Mouse (Mus musculus) lung, postnatal 0 days (tissue): ENCODE data around the gene Gm45753. TPM values are rescaled to one million over a fixed set of nuclear protein-coding genes. Genes with fewer than 3 reads are reported as not detected.

Experiments used
- ATAC-seq: fragments of 200-750 bp; cut with Nextera tagmentation; 2 replicates; pipeline ENCODE4 v1.8.0; 2017; ENCODE audit warnings: moderate library complexity
- DNase-seq: peaks from one replicate; pipeline ENCODE4 v3.0.0-alpha.2; 2016; ENCODE audit warnings: low spot score
- H3K27ac ChIP-seq: fragments of 300-500 bp; sonication (generic); 2 replicates; pipeline ENCODE4 v1.5.1; 2014; ENCODE audit warnings: antibody characterized with exemption, mild to moderate bottlenecking, low read length, mixed read lengths
- H3K27me3 ChIP-seq: fragments of 300-500 bp; sonication (generic); replicated peaks from 2 replicates; pipeline ENCODE4 v1.6.1; 2014; ENCODE audit warnings: low read length, mixed read lengths; ENCODE audit not compliant: insufficient read depth
- H3K36me3 ChIP-seq: fragments of 300-500 bp; sonication (generic); 2 replicates; pipeline ENCODE4 v1.6.1; 2014; ENCODE audit warnings: low read length, mixed read lengths; ENCODE audit not compliant: insufficient read depth
- H3K4me1 ChIP-seq: fragments of 300-500 bp; sonication (generic); 2 replicates; pipeline ENCODE4 v1.6.1; 2014; ENCODE audit warnings: antibody characterized with exemption, low read depth, low read length, mixed read lengths; ENCODE audit not compliant: insufficient read depth
- H3K4me2 ChIP-seq: fragments of 300-500 bp; sonication (generic); replicated peaks from 2 replicates; pipeline ENCODE4 v1.6.1; 2014; ENCODE audit warnings: low read depth, mild to moderate bottlenecking, low read length, moderate library complexity, mixed read lengths
- H3K4me3 ChIP-seq: fragments of 300-500 bp; sonication (generic); 2 replicates; pipeline ENCODE4 v1.5.1; 2014; ENCODE audit warnings: low read depth, low read length
- H3K9ac ChIP-seq: fragments of 300-500 bp; sonication (generic); replicated peaks from 2 replicates; pipeline ENCODE4 v1.6.1; 2014; ENCODE audit warnings: low read depth, mild to moderate bottlenecking
- H3K9me3 ChIP-seq: fragments of 300-500 bp; sonication (generic); 2 replicates; pipeline ENCODE4 v1.6.1; 2016; ENCODE audit warnings: low read length, mixed read lengths
- CTCF ChIP-seq: IDR thresholded peaks from 2 replicates; pipeline ENCODE4 v1.5.1; 2016; ENCODE audit warnings: antibody characterized with exemption, mild to moderate bottlenecking
- EP300 ChIP-seq: IDR thresholded peaks from 2 replicates; pipeline ENCODE4 v1.6.1; 2016; ENCODE audit warnings: antibody characterized with exemption, mild to moderate bottlenecking, control low read depth
- WGBS: fragments of 180-500 bp; shearing (Covaris S2); extraction: QIAGEN DNeasy Blood & Tissue Kit; methylation state at CpG from one replicate; pipeline ENCODE4 v1.1.7; 2014; 5-methylcytosine and 5-hydroxymethylcytosine counted together
- polyA plus RNA-seq: library from polyadenylated mRNA; unstranded; fragments of >200 nt; fragmentation: Nextera tagmentation; extraction: Ambion mirVana; gene quantifications from 2 replicates; pipeline ENCODE4 v1.2.1, GENCODE M21; 2015

The Gm45753 gene
- polyA plus RNA-seq, 1 experiment from 2014 or later: 0.05 TPM

DNA sequence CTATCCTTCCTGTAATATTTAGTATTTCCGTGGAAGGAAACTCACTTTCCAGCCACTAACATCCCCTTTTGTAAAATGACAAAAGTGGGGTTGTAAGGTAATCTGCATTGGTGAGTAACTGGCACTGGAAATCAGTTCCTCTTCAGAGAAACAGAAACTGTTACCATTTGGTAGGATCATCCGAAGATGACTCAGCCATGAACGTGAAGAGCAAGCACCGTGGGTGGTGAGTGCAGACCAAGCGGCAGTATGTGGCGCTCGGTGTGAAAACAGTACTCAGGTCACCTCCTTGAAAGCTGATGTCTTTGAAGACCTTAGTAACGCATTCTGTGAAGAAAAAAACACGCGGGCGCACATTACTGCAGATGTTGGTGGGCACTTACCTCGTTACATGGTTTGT, 53.2 kb downstream of the Gm45753 start:
- H3K4me3 ChIP-seq: no peak overlapping the region
- ATAC-seq: no peak
- H3K4me2 ChIP-seq: no peak overlapping the region
- H3K27ac ChIP-seq: no peak overlapping the region
- no peak for TF ChIP-seq EP300
- H3K36me3 ChIP-seq: no peaks in the 10 kb centered on the region
- WGBS: 84% methylated on average over 12 of the region's 12 CpGs
- no peaks in the 10 kb centered on the region for H3K27me3 ChIP-seq
- H3K9me3 ChIP-seq: no peaks in the 10 kb centered on the region
- H3K4me1 ChIP-seq: no peaks in the 10 kb centered on the region
- DNase-seq: no peak
- H3K9ac ChIP-seq: no peak overlapping the region

DNA sequence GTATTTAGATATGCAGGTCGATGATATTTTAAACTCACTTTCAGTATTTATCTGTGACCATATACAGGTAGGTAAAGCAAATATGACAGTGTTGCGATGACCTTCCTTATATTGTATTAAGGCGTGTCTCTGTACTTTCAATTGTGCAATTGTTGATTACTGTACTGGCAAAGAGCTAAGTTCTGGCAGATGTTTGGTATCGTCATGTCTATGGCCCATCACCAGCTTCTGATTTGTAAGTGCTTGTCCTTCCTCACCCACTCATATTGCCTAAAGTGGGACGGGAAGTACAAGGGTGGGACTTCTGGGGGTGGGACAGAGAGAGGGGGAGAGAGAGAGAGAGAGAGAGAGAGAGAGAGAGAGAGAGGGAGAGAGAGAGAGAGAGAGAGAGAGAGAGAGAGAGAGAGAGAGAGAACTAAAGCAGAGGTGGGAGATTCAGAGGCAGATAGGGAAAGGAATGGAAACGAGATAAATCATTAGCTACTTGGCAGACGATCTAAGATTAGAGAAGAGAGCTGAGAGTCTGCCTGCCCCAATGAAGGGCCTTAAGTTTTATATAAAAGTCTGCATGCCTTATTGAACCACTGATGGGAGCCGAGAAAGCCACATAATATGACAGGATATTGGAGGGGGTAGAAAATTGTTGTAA, 53.9 kb downstream of the Gm45753 start:
- H3K4me1 ChIP-seq: no peaks in the 10 kb centered on the region
- H3K27me3 ChIP-seq: no peaks in the 10 kb centered on the region
- H3K9me3 ChIP-seq: no peaks in the 10 kb centered on the region
- no peak overlapping the region for H3K27ac ChIP-seq
- ATAC-seq (no peak), DNase-seq (peak; percentile 35)
- TF ChIP-seq EP300 (no peak), CTCF (no peak)
- no peak overlapping the region for H3K9ac ChIP-seq
- no peaks in the 10 kb centered on the region for H3K36me3 ChIP-seq
- no peak overlapping the region for H3K4me2 ChIP-seq
- 52% methylated on average over 8 of the region's 8 CpGs for WGBS
- H3K4me3 ChIP-seq: no peak overlapping the region

- ATAC-seq (no peak), DNase-seq (no peak)
- Histone ChIP-seq H3K36me3 (no peaks in the 10 kb centered on the region), H3K4me3 (no peak overlapping the region), H3K9ac (no peak overlapping the region), H3K27me3 (no peaks in the 10 kb centered on the region), H3K9me3 (no peaks in the 10 kb centered on the region), H3K27ac (no peak overlapping the region), H3K4me2 (no peak overlapping the region), H3K4me1 (no peaks in the 10 kb centered on the region)
- 94% methylated on average over 1 of the region's 1 CpGs for WGBS
- TF ChIP-seq EP300 (no peak), CTCF (no peak)
Measured at GRCm38 (mm10) chr8:45253586-45253985, 54.7 kb downstream of the Gm45753 start.

DNA sequence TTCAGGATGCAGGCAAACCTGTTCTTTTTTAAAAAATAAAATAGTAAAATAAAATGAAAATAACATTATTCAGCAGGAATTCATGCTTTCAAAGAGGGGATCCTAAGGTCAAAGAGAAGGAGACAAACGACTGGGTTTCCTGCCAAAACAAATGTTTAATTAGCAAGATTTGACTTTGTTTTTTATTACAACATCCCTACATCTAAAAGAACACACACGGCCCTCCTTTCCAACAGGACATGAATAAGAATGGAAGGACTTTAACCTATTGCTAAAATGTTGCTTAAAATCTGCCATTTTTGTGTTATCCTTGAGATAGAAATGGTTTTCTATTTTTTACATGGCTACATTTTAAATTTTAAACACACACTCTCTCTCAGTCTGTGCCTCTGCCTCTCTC, 55.2 kb downstream of the Gm45753 start:
- H3K4me1 ChIP-seq: no peaks in the 10 kb centered on the region
- H3K36me3 ChIP-seq: no peaks in the 10 kb centered on the region
- H3K4me2 ChIP-seq: no peak overlapping the region
- ATAC-seq: no peak
- no peaks in the 10 kb centered on the region for H3K9me3 ChIP-seq
- no peak for TF ChIP-seq EP300
- TF ChIP-seq CTCF: no peak
- DNase-seq: no peak
- H3K27me3 ChIP-seq: no peaks in the 10 kb centered on the region
- WGBS: 23% methylated on average over 2 of the region's 2 CpGs
- H3K4me3 ChIP-seq: no peak overlapping the region
- no peak overlapping the region for H3K9ac ChIP-seq
- no peak overlapping the region for H3K27ac ChIP-seq

DNA sequence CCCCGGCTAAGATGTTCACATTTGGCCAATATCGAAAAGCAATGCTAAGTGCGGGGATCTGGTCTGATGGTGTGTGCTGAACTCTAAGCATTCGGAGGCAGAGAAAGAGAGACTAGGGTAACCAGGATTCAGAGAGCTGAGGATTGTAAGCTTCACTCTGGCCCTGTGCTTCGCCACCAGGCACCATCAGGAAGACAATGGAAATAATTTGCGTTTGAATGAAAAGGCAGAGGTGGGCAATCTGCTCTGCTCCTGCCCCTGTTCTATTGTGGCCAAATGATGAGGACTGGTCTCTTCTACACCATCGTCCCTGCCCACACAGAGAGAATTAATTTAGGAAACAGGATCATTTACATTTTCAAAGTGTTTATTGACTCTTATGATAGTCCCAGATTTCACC, 62.0 kb downstream of the Gm45753 start:
- Histone ChIP-seq H3K4me1 (no peaks in the 10 kb centered on the region), H3K4me2 (no peak overlapping the region), H3K27me3 (no peaks in the 10 kb centered on the region), H3K9me3 (no peaks in the 10 kb centered on the region), H3K27ac (no peak overlapping the region), H3K36me3 (no peaks in the 10 kb centered on the region), H3K4me3 (no peak overlapping the region), H3K9ac (no peak overlapping the region)
- WGBS: 73% methylated on average over 7 of the region's 7 CpGs
- no peak for DNase-seq
- TF ChIP-seq CTCF: no peak
- no peak for TF ChIP-seq EP300
- ATAC-seq: no peak

DNA sequence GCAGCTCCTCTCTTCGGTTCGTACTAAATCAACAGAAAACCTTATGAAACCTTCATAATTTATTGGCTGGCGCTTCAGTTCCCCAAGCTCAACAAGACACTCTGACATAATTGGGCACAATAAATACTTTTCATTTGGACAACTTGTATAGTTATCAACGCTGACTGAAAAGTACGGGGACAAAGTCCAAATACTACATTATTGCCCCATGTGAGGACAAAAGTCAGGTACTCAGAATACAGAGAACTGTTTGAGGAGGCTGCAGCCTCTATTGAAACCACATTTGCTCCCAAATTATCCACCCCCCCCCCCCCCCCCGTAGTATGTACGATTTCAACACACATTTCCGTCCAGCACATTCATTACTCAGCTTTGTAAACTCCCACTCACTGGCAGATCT, 68.9 kb downstream of the Gm45753 start:
- H3K27ac ChIP-seq: no peak overlapping the region
- H3K27me3 ChIP-seq: no peaks in the 10 kb centered on the region
- DNase-seq (no peak), ATAC-seq (no peak)
- no peak overlapping the region for H3K4me2 ChIP-seq
- 72% methylated on average over 8 of the region's 8 CpGs for WGBS
- H3K36me3 ChIP-seq: no peaks in the 10 kb centered on the region
- H3K4me3 ChIP-seq: no peak overlapping the region
- no peak for TF ChIP-seq EP300
- no peak for TF ChIP-seq CTCF
- no peaks in the 10 kb centered on the region for H3K9me3 ChIP-seq
- no peaks in the 10 kb centered on the region for H3K4me1 ChIP-seq
- no peak overlapping the region for H3K9ac ChIP-seq

DNA sequence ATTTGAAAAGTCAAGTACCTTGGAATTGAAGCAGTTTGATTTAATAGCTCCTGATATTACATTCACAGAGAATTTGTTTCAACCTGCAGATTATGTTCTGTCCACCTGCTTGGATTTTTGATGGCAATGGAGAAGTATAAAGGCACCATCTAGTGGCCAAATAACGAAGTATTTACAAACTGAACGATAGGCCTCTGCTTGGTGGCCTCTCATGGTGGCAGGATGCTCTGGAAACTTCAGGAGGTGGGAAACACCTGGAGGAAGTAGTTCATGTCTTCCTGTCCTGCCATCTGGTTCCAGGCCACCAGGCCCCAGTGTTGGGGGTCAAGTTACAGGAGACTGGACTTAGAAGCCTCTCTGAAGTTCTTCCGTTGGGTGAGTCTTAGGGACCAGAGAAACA, 70.0 kb downstream of the Gm45753 start:
- TF ChIP-seq CTCF (peak; percentile 71), EP300 (no peak)
- H3K4me3 ChIP-seq: no peak overlapping the region
- DNase-seq: peak; percentile 73
- no peak for ATAC-seq
- H3K4me1 ChIP-seq: no peaks in the 10 kb centered on the region
- H3K36me3 ChIP-seq: no peaks in the 10 kb centered on the region
- no peak overlapping the region for H3K9ac ChIP-seq
- H3K4me2 ChIP-seq: no peak overlapping the region
- H3K27me3 ChIP-seq: no peaks in the 10 kb centered on the region
- WGBS: 23% methylated on average over 3 of the region's 3 CpGs
- H3K9me3 ChIP-seq: no peaks in the 10 kb centered on the region
- H3K27ac ChIP-seq: no peak overlapping the region
